Mouse (Mus musculus): ENCODE data around the gene Flad1.

DNA sequence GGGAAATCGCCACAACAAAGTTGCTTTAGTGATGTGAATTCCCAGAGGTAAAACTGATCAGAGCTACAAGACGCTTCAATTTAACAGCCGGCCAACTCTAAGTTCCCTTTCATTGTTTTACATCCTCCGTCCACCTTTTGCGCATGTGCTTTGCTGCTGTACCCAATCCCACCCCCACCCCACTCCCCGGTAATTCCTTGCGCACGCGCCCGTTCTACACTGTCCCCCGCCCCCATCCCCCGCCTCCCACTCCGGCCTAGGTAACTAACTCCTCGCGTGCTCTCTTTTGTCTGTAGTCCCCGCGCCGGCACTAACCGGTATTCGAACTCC, 6.1 kb upstream of the Flad1 start:
- TF ChIP-seq CTCF (IDR thresholded peaks at IDR 0.05; ENCODE audit: control insufficient read depth, insufficient read depth, low read length) (no peak), POLR2A (IDR thresholded peaks at IDR 0.05; ENCODE audit: borderline replicate concordance, control insufficient read depth, low read depth, low read length) (no peak)
